Mouse (Mus musculus) kidney, adult 11 months (tissue): ENCODE measurements at regions not wholly inside any gene's neighbourhood (a gene's known extent, or its start where the extent isn't known, plus 50 kb on each side); places are given as distances from the start of the nearest gene placed in this dataset.

Experiments
- DNase-seq: peaks from one replicate; pipeline ENCODE4 v3.0.0; 2022

GRCm38 (mm10) chr9:83326437-83327086 lies 114.4 kb downstream of the Lca5 start:
- DNase-seq, result no peak

- DNase-seq, result no peak
These were observed 115.0 kb downstream of the Lca5 start for GRCm38 (mm10) chr9:83325910-83326309.

- no peak for DNase-seq
These were observed 116.6 kb downstream of the Lca5 start for GRCm38 (mm10) chr9:83324336-83324735.

- DNase-seq, result no peak
These were observed 117.8 kb downstream of the Lca5 start for GRCm38 (mm10) chr9:83322991-83323583.

GRCm38 (mm10) chr9:83321793-83322192 lies 119.1 kb downstream of the Lca5 start:
- DNase-seq, result no peak

- no peak for DNase-seq
These were observed 120.1 kb downstream of the Lca5 start for GRCm38 (mm10) chr9:83320834-83321233.

GRCm38 (mm10) chr9:83316818-83317162 lies 124.1 kb downstream of the Lca5 start:
- no peak for DNase-seq

GRCm38 (mm10) chr9:83315941-83316817 lies 124.7 kb downstream of the Lca5 start:
- DNase-seq, result no peak

- DNase-seq, result no peak
These were observed 132.2 kb downstream of the Lca5 start for GRCm38 (mm10) chr9:83308771-83309170.

GRCm38 (mm10) chr9:83308092-83308491 lies 132.8 kb downstream of the Lca5 start:
- DNase-seq, result no peak

GRCm38 (mm10) chr9:83307349-83307938 lies 133.5 kb downstream of the Lca5 start:
- no peak for DNase-seq

- DNase-seq, result no peak
These were observed 136.0 kb downstream of the Lca5 start for GRCm38 (mm10) chr9:83304925-83305324.

GRCm38 (mm10) chr9:83300500-83300899 lies 140.4 kb downstream of the Lca5 start:
- DNase-seq, result no peak

- no peak for DNase-seq
These were observed 140.9 kb downstream of the Lca5 start for GRCm38 (mm10) chr9:83300044-83300443.

GRCm38 (mm10) chr9:83299623-83300022 lies 141.3 kb downstream of the Lca5 start:
- DNase-seq, result no peak

- DNase-seq, result no peak
These were observed 145.5 kb downstream of the Lca5 start for GRCm38 (mm10) chr9:83295453-83295852.

- DNase-seq, result no peak
These were observed 146.5 kb downstream of the Lca5 start for GRCm38 (mm10) chr9:83294441-83294840.

GRCm38 (mm10) chr9:83284097-83284496 lies 137.6 kb upstream of the Hmgn3 start:
- DNase-seq, result no peak

- DNase-seq, result no peak
These were observed 137.2 kb upstream of the Hmgn3 start for GRCm38 (mm10) chr9:83283662-83284061.

GRCm38 (mm10) chr9:83283249-83283648 lies 136.8 kb upstream of the Hmgn3 start:
- DNase-seq, result no peak

- DNase-seq, result no peak
These were observed 131.3 kb upstream of the Hmgn3 start for GRCm38 (mm10) chr9:83277791-83278190.

GRCm38 (mm10) chr9:83277356-83277755 lies 130.9 kb upstream of the Hmgn3 start:
- no peak for DNase-seq

- no peak for DNase-seq
These were observed 129.8 kb upstream of the Hmgn3 start for GRCm38 (mm10) chr9:83276291-83276690.
